Mouse (Mus musculus): Measurements from ENCODE around the gene Cln3. TPM values are rescaled to one million over a fixed set of nuclear protein-coding genes. Genes with fewer than 3 reads are reported as not detected.

Cln3 gene
- polyA plus RNA-seq (2015; fragmentation: Nextera tagmentation; extraction: Ambion mirVana) = 30.4 and 33.3 TPM in 2 replicates

DNA sequence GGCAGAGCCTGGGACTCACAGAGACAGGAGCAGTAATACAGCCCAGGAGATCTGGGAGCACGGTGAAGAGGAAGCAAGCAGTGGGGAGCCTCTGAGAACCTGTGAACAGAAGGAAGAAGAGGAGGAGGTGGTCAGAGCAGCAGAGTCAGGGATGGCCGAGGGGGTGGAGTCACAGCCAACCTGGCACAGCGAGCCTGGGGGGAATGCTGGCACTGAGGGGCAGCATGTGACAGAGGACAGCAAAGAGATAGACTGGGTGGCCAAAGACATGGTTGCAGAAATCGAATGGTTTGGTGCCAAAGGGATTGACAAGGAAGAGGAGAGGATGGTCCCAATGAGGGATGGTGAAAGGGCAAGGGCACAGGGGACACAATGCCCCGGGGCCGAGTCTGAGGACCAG, at the start of gene Cln3:
TSS of gene Cln3 (minus strand) at position 101 of the 400 bp plus-strand sequence.
- H3K9ac ChIP-seq (ENCODE audit: low read length) = no peak within 1 kb of the TSS; the same call in 1 of the 2 replicates
- 69% methylated on average over 6 of the region's 6 CpGs for WGBS
- H3K27ac ChIP-seq (ENCODE audit: low read length) = no peak within 1 kb of the TSS; the same call in 1 of the 2 replicates
- no peaks in the 10 kb centered on the region for H3K9me3 ChIP-seq (replicated peaks; ENCODE audit: control insufficient read depth, low read length)
- no peak within 1 kb of the TSS for H3K4me2 ChIP-seq (ENCODE audit: low read depth, low read length)
- peak within 1 kb of the TSS; percentile 6; the same call in 1 of the 2 replicates for H3K4me3 ChIP-seq (replicated peaks; ENCODE audit: low read length)
- no peaks in the 10 kb centered on the region; the same call in none of the 2 replicates for H3K27me3 ChIP-seq (ENCODE audit: control insufficient read depth, insufficient read depth, low read length)
- ATAC-seq (ENCODE audit: insufficient read depth, low FRiP score) = no peak
- no peaks in the 10 kb centered on the region for H3K36me3 ChIP-seq (ENCODE audit: control insufficient read depth, insufficient read depth, low read length)
- H3K4me1 ChIP-seq (ENCODE audit: control insufficient read depth, insufficient read depth, low read length) = 0 out of 2 replicates have a peak, but pooled peaks cover 4% of the 10 kb centered on the region

DNA sequence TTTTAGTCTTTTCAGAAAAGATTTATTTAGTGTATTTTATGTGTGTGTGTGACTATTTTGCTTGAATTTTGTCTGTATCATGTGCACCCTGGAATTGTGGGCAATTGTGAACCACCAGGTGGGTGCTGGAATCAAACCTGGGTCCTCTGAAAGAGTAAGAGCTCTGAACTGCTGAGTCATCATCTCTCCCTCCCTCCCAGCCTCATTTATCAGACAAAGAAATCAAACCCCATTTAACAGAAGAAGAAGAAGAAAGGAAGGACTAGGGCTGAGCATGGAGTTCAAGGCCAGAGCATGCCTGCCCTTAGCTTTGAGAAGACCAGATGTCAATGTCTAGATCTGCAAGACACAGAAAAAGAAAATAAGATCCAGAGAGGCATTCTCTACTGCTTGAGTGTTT, 49.8 kb upstream of the Cln3 start:
- Histone ChIP-seq H3K9ac (ENCODE audit: low read length) (no peak overlapping the region), H3K27me3 (ENCODE audit: control insufficient read depth, insufficient read depth, low read length) (no peaks in the 10 kb centered on the region), H3K27ac (ENCODE audit: low read length) (no peak overlapping the region), H3K9me3 (replicated peaks; ENCODE audit: control insufficient read depth, low read length) (no peaks in the 10 kb centered on the region), H3K36me3 (ENCODE audit: control insufficient read depth, insufficient read depth, low read length) (no peaks in the 10 kb centered on the region), H3K4me2 (ENCODE audit: low read depth, low read length) (no peak overlapping the region), H3K4me3 (replicated peaks; ENCODE audit: low read length) (no peak overlapping the region), H3K4me1 (ENCODE audit: control insufficient read depth, insufficient read depth, low read length) (peaks cover 7% of the 10 kb centered on the region; the same call in 1 of the 2 replicates)
- no peak for ATAC-seq (ENCODE audit: insufficient read depth, low FRiP score)

DNA sequence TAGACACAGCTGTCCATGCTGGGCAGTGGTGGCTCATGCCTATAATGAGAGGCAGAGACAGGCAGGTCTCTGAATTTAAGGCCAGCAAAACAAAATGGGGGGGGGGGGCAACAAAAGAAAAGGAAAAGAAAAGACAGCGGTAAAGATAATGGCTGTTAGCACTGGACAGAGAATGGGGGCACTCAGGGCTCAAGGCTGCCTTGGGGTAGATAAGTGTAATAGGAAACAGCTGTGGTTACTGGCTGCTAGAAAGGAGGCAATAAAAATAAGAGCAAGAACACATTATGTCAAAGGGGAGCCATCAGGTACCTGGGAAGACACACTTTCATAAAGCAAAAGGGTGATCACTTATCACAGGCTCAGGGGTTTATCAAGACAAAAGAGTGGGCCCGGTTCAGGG, 46.9 kb upstream of the Cln3 start:
- 84% methylated on average over 2 of the region's 2 CpGs for WGBS
- no peak for ATAC-seq (ENCODE audit: insufficient read depth, low FRiP score)

DNA sequence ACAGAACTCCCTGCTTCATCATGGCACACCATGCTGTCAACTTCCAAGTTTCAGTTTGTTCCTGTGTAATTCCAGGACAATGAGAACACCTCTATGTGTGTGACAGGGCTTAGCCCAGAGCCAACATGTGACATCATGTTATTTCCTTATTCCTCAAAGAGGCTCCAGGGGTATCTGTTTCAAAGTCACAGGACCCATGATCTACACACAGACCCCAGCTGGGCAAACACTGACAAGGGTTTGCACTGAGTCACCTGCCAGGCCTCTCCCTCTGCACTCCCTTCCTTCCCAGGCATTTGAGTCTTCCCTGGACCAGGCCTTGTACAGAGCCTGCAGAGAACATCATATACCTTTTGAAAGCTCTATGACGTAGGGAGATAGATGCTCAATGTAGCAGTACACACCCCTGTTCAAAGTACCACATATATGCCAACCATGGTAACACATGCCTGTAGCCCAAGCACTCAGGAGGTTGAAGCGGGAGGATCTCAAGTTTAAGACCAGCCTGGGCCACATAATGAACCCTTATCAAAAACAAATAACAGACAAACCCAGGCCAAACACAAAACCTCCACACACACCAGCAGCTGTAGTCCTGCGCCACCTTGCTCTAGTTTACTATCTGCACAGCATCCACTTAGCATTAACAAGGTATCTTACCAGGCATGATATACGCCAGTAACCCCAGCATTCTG, 45.4 kb upstream of the Cln3 start, which contains the start of gene Nupr1:
TSS of gene Nupr1 (minus strand) at position 38 of the 695 bp plus-strand sequence.
- H3K36me3 ChIP-seq (ENCODE audit: control insufficient read depth, insufficient read depth, low read length) = no peaks in the 10 kb centered on the region
- peak; percentile 72; the same call in 1 of the 2 replicates for ATAC-seq (ENCODE audit: insufficient read depth, low FRiP score)

More for the DNA sequence above, 46.9 kb upstream of the Cln3 start:
- no peaks in the 10 kb centered on the region for H3K36me3 ChIP-seq (ENCODE audit: control insufficient read depth, insufficient read depth, low read length)
- no peak overlapping the region for H3K9ac ChIP-seq (ENCODE audit: low read length)
- no peak overlapping the region for H3K4me3 ChIP-seq (replicated peaks; ENCODE audit: low read length)
- H3K4me2 ChIP-seq (ENCODE audit: low read depth, low read length) = no peak overlapping the region
- H3K9me3 ChIP-seq (replicated peaks; ENCODE audit: control insufficient read depth, low read length) = no peaks in the 10 kb centered on the region
- no peaks in the 10 kb centered on the region for H3K27me3 ChIP-seq (ENCODE audit: control insufficient read depth, insufficient read depth, low read length)
- H3K4me1 ChIP-seq (ENCODE audit: control insufficient read depth, insufficient read depth, low read length) = peaks cover 11% of the 10 kb centered on the region; the same call in 1 of the 2 replicates
- no peak overlapping the region for H3K27ac ChIP-seq (ENCODE audit: low read length)

DNA sequence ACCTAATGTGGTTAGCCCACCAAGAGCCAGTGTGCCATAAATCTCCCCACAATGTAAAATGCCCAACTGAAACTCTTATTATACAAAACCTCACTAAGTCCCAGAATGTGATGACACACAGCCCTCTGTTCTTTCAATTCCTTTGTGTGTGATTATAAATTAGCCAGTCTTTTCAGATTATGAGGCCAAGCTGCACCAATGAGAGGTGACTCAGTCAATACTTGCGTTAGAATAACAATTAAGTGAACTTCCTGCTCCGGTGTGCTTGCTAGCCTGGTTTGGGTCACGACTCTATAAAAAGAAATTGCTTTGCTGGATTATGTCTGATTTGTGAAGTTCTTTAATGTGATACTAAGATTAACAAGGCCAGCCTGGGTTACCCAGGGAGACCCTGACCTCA, 44.3 kb upstream of the Cln3 start:
- Histone ChIP-seq H3K27me3 (ENCODE audit: control insufficient read depth, insufficient read depth, low read length) (no peaks in the 10 kb centered on the region), H3K4me3 (replicated peaks; ENCODE audit: low read length) (no peak overlapping the region), H3K9me3 (replicated peaks; ENCODE audit: control insufficient read depth, low read length) (no peaks in the 10 kb centered on the region), H3K9ac (ENCODE audit: low read length) (no peak overlapping the region), H3K4me2 (ENCODE audit: low read depth, low read length) (no peak overlapping the region), H3K36me3 (ENCODE audit: control insufficient read depth, insufficient read depth, low read length) (no peaks in the 10 kb centered on the region), H3K27ac (ENCODE audit: low read length) (peak overlapping the region; percentile 59), H3K4me1 (ENCODE audit: control insufficient read depth, insufficient read depth, low read length) (peaks cover 20% of the 10 kb centered on the region)
- WGBS = 35% methylated on average over 3 of the region's 3 CpGs
- ATAC-seq (ENCODE audit: insufficient read depth, low FRiP score) = no peak

More for the DNA sequence above, 45.4 kb upstream of the Cln3 start, which contains the start of gene Nupr1:
- Histone ChIP-seq H3K4me1 (ENCODE audit: control insufficient read depth, insufficient read depth, low read length) (peaks cover 14% of the 10 kb centered on the region; the same call in 1 of the 2 replicates), H3K27me3 (ENCODE audit: control insufficient read depth, insufficient read depth, low read length) (no peaks in the 10 kb centered on the region), H3K4me3 (replicated peaks; ENCODE audit: low read length) (no peak within 1 kb of the TSS), H3K4me2 (ENCODE audit: low read depth, low read length) (no peak within 1 kb of the TSS), H3K9ac (ENCODE audit: low read length) (no peak within 1 kb of the TSS), H3K9me3 (replicated peaks; ENCODE audit: control insufficient read depth, low read length) (no peaks in the 10 kb centered on the region), H3K27ac (ENCODE audit: low read length) (peak within 1 kb of the TSS; percentile 71)
- WGBS = 80% methylated on average over 4 of the region's 4 CpGs

DNA sequence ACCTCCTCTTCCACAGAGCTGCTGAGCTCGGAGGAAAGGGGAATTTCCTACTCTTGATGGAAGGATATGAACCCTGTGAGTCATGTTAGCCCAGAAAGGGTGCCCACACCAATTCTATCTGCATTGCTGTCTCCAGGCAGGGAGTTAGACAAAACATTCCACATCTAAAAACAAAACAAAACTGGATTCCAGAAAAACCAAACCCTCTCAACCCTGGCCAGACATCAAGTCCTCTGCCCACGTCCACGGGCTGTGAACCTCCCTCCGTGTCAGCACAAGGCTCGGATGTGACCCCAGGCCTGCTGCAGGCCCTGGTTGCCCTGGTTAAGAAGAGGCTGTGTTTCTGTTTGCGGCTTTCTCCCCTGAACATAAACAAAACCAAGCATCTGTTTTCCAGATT, 42.5 kb upstream of the Cln3 start:
- no peaks in the 10 kb centered on the region for H3K9me3 ChIP-seq (replicated peaks; ENCODE audit: control insufficient read depth, low read length)
- no peak for ATAC-seq (ENCODE audit: insufficient read depth, low FRiP score)

DNA sequence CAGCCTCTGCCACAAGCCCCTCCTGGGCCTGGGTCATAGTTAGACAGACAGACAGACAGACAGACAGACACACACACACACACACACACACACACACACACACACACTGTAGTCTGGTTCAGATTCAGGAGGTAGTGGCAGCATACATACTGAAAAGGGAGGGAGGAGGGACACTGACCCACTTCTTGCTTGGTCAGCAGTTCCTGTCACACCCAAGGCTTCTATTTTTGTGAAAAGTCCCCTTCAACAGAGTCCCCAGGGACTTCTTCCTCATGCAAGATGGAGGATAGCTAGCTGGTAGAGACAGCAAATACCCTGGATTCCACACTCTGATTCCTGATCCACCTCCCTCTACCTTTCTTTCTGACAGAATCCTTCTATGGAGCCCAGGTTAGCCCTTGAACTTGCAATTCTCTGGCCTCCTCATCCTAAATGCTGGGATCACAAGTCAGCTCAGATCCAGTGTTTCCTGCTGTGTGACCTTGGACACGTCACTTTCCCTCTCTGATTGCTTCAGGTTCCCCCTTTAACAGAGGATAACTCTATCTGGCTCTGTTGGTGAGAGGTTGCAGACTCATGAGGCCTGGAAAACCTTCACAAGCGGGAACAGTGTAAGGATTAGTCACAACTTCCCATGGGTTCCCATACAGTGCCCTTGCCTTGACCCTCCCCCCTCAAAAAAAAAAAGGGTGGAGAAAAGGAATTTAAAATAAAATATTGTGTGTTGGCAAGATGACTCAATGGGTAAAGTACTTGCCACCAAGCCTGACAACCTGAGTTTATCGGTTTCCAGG, 40.4 kb upstream of the Cln3 start:
- 86% methylated on average over 3 of the region's 3 CpGs for WGBS
- peak overlapping the region; percentile 40; the same call in 1 of the 2 replicates for H3K9ac ChIP-seq (ENCODE audit: low read length)

More for the DNA sequence above, 42.5 kb upstream of the Cln3 start:
- 53% methylated on average over 6 of the region's 6 CpGs for WGBS
- H3K4me1 ChIP-seq (ENCODE audit: control insufficient read depth, insufficient read depth, low read length) = peaks cover 16% of the 10 kb centered on the region; the same call in 1 of the 2 replicates
- H3K4me3 ChIP-seq (replicated peaks; ENCODE audit: low read length) = no peak overlapping the region
- H3K9ac ChIP-seq (ENCODE audit: low read length) = peak overlapping the region; percentile 46; the same call in 1 of the 2 replicates
- no peak overlapping the region for H3K4me2 ChIP-seq (ENCODE audit: low read depth, low read length)
- H3K27ac ChIP-seq (ENCODE audit: low read length) = peak overlapping the region; percentile 47; the same call in 1 of the 2 replicates
- no peaks in the 10 kb centered on the region for H3K36me3 ChIP-seq (ENCODE audit: control insufficient read depth, insufficient read depth, low read length)
- H3K27me3 ChIP-seq (ENCODE audit: control insufficient read depth, insufficient read depth, low read length) = no peaks in the 10 kb centered on the region

DNA sequence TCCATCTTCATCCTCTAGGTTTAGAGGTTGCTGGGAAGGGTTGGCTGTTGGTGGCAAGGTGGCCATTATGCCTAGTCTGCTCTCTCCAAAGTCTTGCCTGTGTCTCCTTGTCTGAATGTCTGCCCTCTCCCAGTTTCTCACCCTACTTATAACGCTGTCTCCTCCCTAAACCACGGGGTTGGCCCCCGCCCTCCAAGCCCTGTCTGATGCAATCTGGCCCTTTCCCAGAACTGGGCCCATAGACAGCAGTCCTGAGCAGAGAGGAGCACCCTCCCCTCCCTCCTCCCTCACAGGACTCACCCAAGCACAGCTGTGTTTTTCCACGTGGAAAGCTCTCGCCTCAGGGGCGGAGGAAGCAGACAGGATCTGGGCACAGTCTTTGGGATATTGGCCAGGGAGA, 39.8 kb upstream of the Cln3 start:
- Histone ChIP-seq H3K4me1 (ENCODE audit: control insufficient read depth, insufficient read depth, low read length) (peaks cover 13% of the 10 kb centered on the region; the same call in 1 of the 2 replicates), H3K4me2 (ENCODE audit: low read depth, low read length) (peak overlapping the region; percentile 37), H3K9ac (ENCODE audit: low read length) (peak overlapping the region; percentile 40), H3K4me3 (replicated peaks; ENCODE audit: low read length) (peak overlapping the region; percentile 25), H3K9me3 (replicated peaks; ENCODE audit: control insufficient read depth, low read length) (no peaks in the 10 kb centered on the region), H3K27me3 (ENCODE audit: control insufficient read depth, insufficient read depth, low read length) (no peaks in the 10 kb centered on the region), H3K27ac (ENCODE audit: low read length) (peak overlapping the region; percentile 47; the same call in 1 of the 2 replicates), H3K36me3 (ENCODE audit: control insufficient read depth, insufficient read depth, low read length) (no peaks in the 10 kb centered on the region)
- ATAC-seq (ENCODE audit: insufficient read depth, low FRiP score) = peak; percentile 87
- 30% methylated on average over 6 of the region's 6 CpGs for WGBS

More for the DNA sequence above, 40.4 kb upstream of the Cln3 start:
- H3K9me3 ChIP-seq (replicated peaks; ENCODE audit: control insufficient read depth, low read length) = no peaks in the 10 kb centered on the region
- no peaks in the 10 kb centered on the region for H3K36me3 ChIP-seq (ENCODE audit: control insufficient read depth, insufficient read depth, low read length)
- ATAC-seq (ENCODE audit: insufficient read depth, low FRiP score) = no peak; the same call in 1 of the 2 replicates
- peak overlapping the region; percentile 37; the same call in 1 of the 2 replicates for H3K4me2 ChIP-seq (ENCODE audit: low read depth, low read length)
- no peaks in the 10 kb centered on the region for H3K27me3 ChIP-seq (ENCODE audit: control insufficient read depth, insufficient read depth, low read length)
- H3K27ac ChIP-seq (ENCODE audit: low read length) = peak overlapping the region; percentile 47; the same call in 1 of the 2 replicates
- H3K4me3 ChIP-seq (replicated peaks; ENCODE audit: low read length) = no peak overlapping the region
- peaks cover 13% of the 10 kb centered on the region; the same call in 1 of the 2 replicates for H3K4me1 ChIP-seq (ENCODE audit: control insufficient read depth, insufficient read depth, low read length)
